Mouse (Mus musculus): ENCODE results near the gene Ccsap.

- TF ChIP-seq POLR2A (IDR thresholded peaks at IDR 0.05; ENCODE audit: low read depth, low read length) (no peak), CTCF (conservative IDR thresholded peaks at IDR 0.05; ENCODE audit: insufficient read depth, insufficient read length, low read depth, low read length) (no peak)
These were observed 21.5 kb downstream of the Ccsap start for GRCm38 (mm10) chr8:123838496-123838895.
